Mouse (Mus musculus): ENCODE measurements around the gene Cpt1c.

DNA sequence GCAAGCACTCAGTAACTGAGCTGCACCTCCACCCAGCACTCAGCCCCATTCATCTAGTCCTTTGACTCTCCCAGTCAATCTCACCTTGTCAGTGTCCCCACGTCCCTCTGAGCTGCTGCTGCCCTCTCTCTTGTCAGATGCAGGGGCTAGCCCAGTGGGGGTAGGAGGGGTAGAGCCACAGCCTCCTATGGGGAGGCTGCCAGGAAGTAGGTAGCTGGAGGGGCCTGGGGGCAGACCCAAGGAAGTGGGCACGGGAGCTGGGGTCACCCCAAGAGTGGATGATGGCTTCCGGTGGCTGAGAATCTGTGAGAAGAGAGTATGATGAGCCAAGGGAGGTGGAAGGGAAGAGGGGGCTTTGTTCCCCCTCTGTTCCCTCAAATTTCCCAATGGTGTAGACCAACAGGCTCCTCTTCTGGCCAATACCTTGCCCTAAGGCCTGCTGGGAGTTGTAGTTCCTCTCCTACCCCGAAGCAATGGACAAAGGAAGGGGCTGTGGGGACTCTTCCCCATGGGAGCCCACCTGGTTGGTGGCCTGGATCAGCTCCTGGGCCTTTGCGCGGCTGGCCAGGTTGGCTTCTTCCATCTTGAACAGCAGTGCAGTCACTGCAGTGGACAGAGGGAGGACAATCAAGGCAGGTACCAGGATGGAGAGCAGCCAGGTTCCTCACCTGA, 30.8 kb upstream of the Cpt1c start:
- TF ChIP-seq CTCF (conservative IDR thresholded peaks at IDR 0.05; ENCODE audit: insufficient read depth, insufficient read length, low read depth, low read length) (no peak), POLR2A (IDR thresholded peaks at IDR 0.05; ENCODE audit: low read depth, low read length) (no peak)
